Mouse (Mus musculus) lung, adult 2 months (tissue): ENCODE measurements around the gene Tmem176a. TPM values are rescaled to one million over a fixed set of nuclear protein-coding genes. Genes with fewer than 3 reads are reported as not detected.
"Not testable (repeated sequence)": the region's sequence is repeated elsewhere in the genome, so short reads cannot be mapped to it uniquely, and the experiment has no call there.

Experiments
- DNase-seq: peaks from one replicate; pipeline ENCODE4 v3.0.0; 2022
- H3K4me1 ChIP-seq: fragments of 200-500 bp; 2 replicates; pipeline ENCODE4 v1.6.1; 2011; ENCODE audit warnings: low read length; ENCODE audit not compliant: control insufficient read depth, insufficient read depth
- H3K4me3 ChIP-seq: fragments of 200-500 bp; replicated peaks from 2 replicates; pipeline ENCODE3; 2011; ENCODE audit warnings: low read depth, mild to moderate bottlenecking, control low read depth, low read length; ENCODE audit errors: extremely low read depth
- CTCF ChIP-seq: fragments of 200-500 bp; IDR thresholded peaks from 2 replicates; pipeline ENCODE4 v1.5.1; 2011; ENCODE audit warnings: mild to moderate bottlenecking, low read length, control low read depth; ENCODE audit not compliant: insufficient read depth
- POLR2A ChIP-seq: fragments of 200-500 bp; IDR thresholded peaks from 2 replicates; pipeline ENCODE4 v1.6.1; 2011; ENCODE audit warnings: low read depth, mild to moderate bottlenecking, control low read depth, low read length, borderline replicate concordance; ENCODE audit errors: extremely low read depth
- WGBS: fragments of 180-500 bp; shearing (Covaris S2); methylation state at CpG from one replicate; pipeline ENCODE4 v1.1.7; 2018; 5-methylcytosine and 5-hydroxymethylcytosine counted together
- polyA plus RNA-seq: library from polyadenylated mRNA; depleted of rRNA; stranded (reverse); fragments of >200 nt; gene quantifications from 2 replicates; pipeline ENCODE4 v1.2.3, GENCODE M21; 2012

Tmem176a gene
- polyA plus RNA-seq, 1 experiment, result 269 TPM

DNA sequence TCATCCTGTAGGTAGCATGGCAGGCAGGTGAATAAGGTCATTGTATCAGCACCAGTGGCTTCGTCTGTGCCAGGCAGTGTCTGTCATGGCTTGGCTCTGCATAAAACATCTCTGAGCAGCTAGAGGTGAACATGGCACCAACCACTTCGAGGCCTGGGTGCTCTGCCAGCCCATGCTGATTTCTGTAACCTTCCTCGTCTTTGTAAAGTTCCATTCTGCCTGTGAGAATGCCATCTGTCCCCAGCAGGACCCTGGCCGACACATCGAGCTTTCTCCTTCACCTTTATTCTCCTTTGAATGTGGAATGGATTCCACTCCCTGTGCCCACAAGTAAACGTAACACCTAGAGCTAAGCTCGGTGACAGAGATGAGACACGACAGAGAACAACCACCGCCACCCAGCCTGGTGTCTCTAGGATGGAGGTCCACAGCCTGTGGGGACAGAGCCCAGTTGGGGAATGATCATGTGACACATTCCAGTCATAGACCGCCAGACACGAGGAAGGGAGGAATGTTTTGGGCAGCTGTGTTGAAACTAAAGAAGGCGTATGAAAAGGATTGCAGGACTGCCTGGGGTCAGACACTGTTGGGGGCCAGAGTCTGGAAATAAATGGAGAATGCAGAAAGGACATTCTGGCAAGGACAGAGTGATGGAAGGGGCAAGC lies 21.0 kb downstream of the Tmem176a start:
- H3K4me3 ChIP-seq, result no peak overlapping the region
- no peak for DNase-seq
- TF ChIP-seq POLR2A (0 out of 2 replicates have a peak, but pooled peaks have one; percentile 15), CTCF (no peak)
- WGBS, result 73% methylated on average over 12 of the region's 12 CpGs
- peaks cover 12% of the 10 kb centered on the region for H3K4me1 ChIP-seq

DNA sequence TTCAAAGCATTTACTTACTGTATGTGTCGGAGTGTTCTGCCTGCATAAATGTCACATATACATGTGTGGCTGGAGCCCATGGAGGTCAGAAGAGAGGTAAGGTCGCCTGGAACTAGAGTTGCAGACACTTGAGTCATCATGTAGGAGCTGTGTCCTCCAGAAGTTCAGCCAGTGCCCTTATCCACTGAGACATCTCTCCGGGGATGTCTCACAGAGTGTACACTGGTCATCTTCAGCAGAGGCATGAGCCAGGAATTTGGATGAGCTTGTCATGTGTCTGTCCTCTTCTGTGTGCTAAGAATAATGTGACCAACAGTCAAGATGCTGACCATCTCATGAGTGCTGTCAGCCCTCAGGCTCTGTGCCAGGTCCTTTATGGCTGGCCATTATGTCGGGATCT lies 22.1 kb downstream of the Tmem176a start:
- 71% methylated on average over 4 of the region's 4 CpGs for WGBS
- peaks cover 7% of the 10 kb centered on the region for H3K4me1 ChIP-seq
- TF ChIP-seq POLR2A (no peak), CTCF (no peak)
- no peak overlapping the region for H3K4me3 ChIP-seq
- DNase-seq, result no peak

DNA sequence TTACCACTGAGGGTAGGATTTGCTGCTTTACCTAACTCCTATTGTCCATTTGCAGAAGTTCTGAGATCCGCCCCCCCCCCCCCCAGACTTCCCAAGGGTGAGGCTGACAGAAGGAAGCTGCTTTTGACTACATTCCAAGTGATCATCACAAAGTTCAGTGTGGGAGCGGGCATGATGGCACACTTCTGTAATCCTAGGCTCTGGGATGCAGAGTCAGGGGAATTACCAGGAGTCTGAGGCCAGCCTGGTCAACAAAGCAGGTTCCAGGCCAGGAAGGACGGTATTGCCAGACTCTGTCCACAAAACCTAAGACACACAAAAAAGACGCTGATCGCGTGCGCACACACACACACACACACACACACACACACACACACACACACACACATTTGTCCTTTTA lies 22.8 kb downstream of the Tmem176a start:
- Histone ChIP-seq H3K4me1 (peaks cover 2% of the 10 kb centered on the region; the same call in 1 of the 2 replicates), H3K4me3 (no peak overlapping the region)
- 79% methylated on average over 7 of the region's 7 CpGs for WGBS
- TF ChIP-seq CTCF (no peak), POLR2A (no peak)
- DNase-seq, result no peak

DNA sequence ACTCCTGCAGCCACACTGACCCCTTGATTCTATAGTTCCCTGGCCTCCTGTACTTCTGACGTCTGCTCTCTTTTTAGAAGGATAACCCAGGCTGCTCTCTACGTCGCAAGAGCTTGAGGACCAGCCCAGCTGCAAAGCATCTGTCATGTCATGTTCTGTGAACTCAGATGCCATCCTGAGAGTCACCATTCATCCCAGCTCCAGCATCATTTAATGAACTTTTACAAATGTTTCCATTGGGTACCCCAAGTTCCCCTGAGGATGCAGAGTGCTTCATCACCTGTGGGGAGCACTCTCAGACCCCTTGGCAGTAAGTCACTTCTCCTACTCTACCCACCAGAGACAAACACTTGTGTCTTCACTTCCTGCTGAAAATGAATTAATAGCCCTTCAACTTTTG lies 23.5 kb downstream of the Tmem176a start:
- WGBS, result 73% methylated on average over 3 of the region's 3 CpGs
- TF ChIP-seq POLR2A (no peak), CTCF (no peak)
- Histone ChIP-seq H3K4me3 (no peak overlapping the region), H3K4me1 (0 out of 2 replicates have a peak, but pooled peaks cover 2% of the 10 kb centered on the region)
- DNase-seq, result no peak

DNA sequence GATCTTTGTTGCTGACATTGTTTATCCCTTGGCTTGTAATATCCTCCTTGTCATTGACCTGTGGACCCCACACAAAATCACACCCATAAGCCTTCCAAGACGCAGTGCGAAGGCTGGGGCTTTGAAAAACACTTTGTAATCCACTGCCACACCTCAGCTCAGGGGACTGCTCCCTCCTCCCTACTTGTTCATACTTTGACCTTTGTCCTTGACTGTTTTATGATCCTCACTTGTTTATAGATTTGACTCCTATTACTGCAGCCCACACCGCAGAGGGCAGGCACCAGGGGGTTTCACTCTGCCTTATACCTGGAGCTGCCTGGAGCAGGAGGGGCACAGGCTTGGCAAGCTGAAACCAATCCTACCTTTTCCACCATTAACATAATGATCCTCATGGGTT lies 24.0 kb downstream of the Tmem176a start:
- H3K4me3 ChIP-seq, result no peak overlapping the region
- 61% methylated on average over 3 of the region's 3 CpGs for WGBS
- TF ChIP-seq CTCF, result no peak
- TF ChIP-seq POLR2A, result no peak
- no peak for DNase-seq
- H3K4me1 ChIP-seq, result 0 out of 2 replicates have a peak, but pooled peaks cover 2% of the 10 kb centered on the region

DNA sequence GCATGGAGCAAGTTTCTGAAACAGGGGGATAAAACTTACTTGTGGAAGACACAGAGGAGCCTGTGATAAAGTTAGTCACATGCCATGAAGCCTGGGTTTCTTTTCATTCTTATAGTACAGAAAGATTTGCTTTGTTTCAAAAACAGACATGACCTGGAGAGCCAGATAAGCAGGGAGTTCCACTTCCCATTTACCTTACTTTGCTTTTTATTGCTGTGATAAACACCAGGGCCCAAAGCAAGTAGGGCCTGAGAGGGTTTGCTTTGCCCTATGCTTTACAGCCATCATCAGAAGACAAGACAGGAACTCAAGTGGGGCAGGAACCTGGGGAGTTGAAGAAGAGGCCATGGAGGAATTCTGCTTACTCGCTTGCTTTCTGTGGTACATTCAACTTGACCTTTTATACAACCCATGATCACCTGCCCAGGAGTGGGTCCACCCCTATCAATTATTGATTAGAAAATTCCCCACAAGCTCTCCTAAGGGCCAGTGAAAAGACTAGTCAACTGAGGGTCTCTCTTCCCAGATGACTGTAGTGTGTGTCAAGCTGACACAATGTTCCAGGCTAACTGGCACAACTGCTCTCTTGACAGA lies 24.5 kb downstream of the Tmem176a start:
- DNase-seq, result no peak
- Histone ChIP-seq H3K4me3 (no peak overlapping the region), H3K4me1 (0 out of 2 replicates have a peak, but pooled peaks cover 2% of the 10 kb centered on the region)
- TF ChIP-seq POLR2A (no peak), CTCF (no peak)
- WGBS, result 92% methylated on average over 1 of the region's 1 CpGs

DNA sequence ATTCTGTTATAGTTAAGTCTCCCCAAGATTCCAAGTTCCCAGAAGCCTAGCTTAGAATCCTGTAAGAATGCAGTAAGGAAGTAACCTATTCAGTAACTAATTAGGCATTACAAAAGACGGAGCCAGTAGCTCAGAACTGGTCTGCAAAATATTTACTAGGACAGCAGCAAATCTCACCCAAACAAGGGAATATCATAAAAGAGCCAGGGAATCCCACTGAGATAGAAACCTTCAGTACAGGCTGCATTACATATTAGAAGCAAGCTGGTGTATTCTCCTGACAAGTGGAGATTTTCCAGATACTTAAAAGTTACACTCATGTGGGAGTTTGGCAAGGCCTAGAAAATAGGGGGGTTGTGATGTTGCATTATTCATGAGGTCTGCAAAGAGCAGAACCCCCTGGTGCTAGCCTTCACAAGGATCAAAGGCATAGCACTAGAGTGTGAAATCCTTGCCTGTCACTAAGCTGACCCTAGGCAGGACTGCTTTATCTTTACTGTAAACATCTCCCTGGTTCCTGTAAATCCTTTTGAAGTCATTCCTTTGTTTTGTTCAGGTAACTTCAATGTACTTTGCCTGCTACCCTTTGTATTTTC lies 25.7 kb downstream of the Tmem176a start:
- WGBS, result 77% methylated on average over 1 of the region's 1 CpGs
- not testable (repeated sequence) for H3K4me1 ChIP-seq, DNase-seq, H3K4me3 ChIP-seq

DNA sequence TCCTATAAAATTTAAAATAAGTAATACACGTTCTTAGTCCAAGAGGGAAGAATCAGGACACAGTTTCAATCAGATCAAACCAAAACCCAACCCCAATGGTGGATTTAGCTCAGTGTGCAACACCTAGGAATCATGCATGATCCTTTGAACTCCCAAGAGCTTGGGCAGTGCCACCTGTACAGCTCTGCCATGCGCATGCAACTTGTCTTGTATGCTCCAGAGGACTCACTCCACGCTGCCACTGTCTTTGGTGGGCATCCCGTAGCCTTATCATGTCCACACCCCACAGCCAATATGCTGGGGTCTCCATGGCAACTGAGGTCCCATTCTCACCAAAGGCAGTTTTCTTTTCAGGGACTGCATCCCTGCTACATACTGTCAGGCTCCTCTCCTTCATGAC lies 26.4 kb downstream of the Tmem176a start:
- WGBS, result 79% methylated on average over 4 of the region's 4 CpGs
- H3K4me1 ChIP-seq, result 0 out of 2 replicates have a peak, but pooled peaks cover 2% of the 10 kb centered on the region

DNA sequence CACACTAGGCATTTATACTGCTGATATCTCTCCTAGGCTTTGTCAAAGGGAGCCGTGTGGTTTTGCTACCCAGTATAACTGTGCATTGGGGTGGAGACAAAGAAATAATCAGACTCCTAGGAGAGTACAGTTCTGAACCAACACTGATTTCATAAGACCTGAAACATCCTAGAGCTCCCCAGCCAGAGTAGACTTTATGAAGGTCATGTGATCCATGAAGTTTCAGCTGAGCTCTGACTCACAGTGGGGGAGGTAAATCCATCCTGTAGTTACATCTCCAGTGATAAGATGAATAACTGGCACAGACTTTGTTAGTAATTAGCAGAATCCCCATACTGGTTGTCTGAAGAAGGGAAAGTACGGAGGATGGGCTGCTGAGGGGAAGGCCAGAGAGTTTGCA lies 29.1 kb downstream of the Tmem176a start:
- Histone ChIP-seq H3K4me3 (no peak overlapping the region), H3K4me1 (no peaks in the 10 kb centered on the region)
- no peak for DNase-seq
- TF ChIP-seq CTCF, result no peak
- no peak for TF ChIP-seq POLR2A
- 63% methylated on average over 2 of the region's 2 CpGs for WGBS

More for the DNA sequence above, 26.4 kb downstream of the Tmem176a start:
- TF ChIP-seq CTCF (no peak), POLR2A (no peak)
- no peak overlapping the region for H3K4me3 ChIP-seq
- DNase-seq, result no peak

DNA sequence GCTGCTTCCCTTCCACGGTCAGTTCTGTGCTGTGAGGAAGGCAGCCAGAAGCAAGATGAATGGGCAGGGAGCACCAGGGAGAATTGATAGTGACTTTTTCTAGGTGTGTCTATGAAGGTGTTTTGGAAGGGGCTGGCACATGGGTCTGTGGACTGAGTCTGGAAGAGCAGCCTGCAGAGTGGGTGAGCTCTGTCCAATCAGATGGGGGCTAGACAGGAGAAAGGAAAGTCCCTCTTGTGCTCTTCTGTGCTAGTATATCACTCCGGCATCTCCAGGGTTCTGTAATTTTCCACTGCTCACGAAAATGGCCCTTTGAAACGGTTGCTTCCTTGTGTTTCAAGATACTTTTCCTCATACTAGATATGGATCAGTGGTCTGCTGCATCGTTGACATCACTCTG lies 31.9 kb downstream of the Tmem176a start, which contains the start of gene Aoc1:
Gene Aoc1, plus strand, starts transcription at position 301 of the 400 bp plus-strand sequence.
- Histone ChIP-seq H3K4me1 (no peaks in the 10 kb centered on the region), H3K4me3 (no peak within 1 kb of the TSS)
- TF ChIP-seq CTCF, result no peak
- TF ChIP-seq POLR2A, result no peak
- 67% methylated on average over 5 of the region's 5 CpGs for WGBS
- no peak for DNase-seq
